Mouse (Mus musculus) CH12.LX (cell line): ENCODE data around the gene Psmc5.

Experiments
- CTCF ChIP-seq, 2 experiments: IDR thresholded peaks in 1 of 2; conservative IDR thresholded peaks in 1 of 2; 2 replicates each; pipeline ENCODE4 v1.5.1; 2011 to 2012; ENCODE audit warnings: low read depth in 2 of 2, low read length in 2 of 2, improper control_type of control experiment in 1 of 2, inconsistent platforms in 1 of 2, mild to moderate bottlenecking in 1 of 2, moderate library complexity in 1 of 2
- HCFC1 ChIP-seq: IDR thresholded peaks from 2 replicates; pipeline ENCODE4 v1.6.1; 2012; ENCODE audit warnings: low read depth, mild to moderate bottlenecking, inconsistent platforms, low read length, improper control_type of control experiment
- KAT2A ChIP-seq: IDR thresholded peaks from 2 replicates; pipeline ENCODE4 v1.6.1; 2012; ENCODE audit warnings: low read length, improper control_type of control experiment, inconsistent platforms; ENCODE audit not compliant: insufficient replicate concordance
- MAX ChIP-seq: IDR thresholded peaks from 2 replicates; pipeline ENCODE4 v1.6.1; 2011; ENCODE audit warnings: low read length, improper control_type of control experiment
- NRF1 ChIP-seq: IDR thresholded peaks from 2 replicates; pipeline ENCODE4 v1.6.1; 2014; ENCODE audit warnings: low read depth, mild to moderate bottlenecking, inconsistent platforms, low read length, improper control_type of control experiment, moderate library complexity
- SMC3 ChIP-seq: IDR thresholded peaks from 2 replicates; pipeline ENCODE4 v1.6.1; 2011; ENCODE audit warnings: low read depth, low read length, improper control_type of control experiment
- USF1 ChIP-seq: IDR thresholded peaks from 2 replicates; pipeline ENCODE4 v1.6.1; 2014; ENCODE audit warnings: low read depth, mild to moderate bottlenecking, inconsistent platforms, low read length, improper control_type of control experiment

DNA sequence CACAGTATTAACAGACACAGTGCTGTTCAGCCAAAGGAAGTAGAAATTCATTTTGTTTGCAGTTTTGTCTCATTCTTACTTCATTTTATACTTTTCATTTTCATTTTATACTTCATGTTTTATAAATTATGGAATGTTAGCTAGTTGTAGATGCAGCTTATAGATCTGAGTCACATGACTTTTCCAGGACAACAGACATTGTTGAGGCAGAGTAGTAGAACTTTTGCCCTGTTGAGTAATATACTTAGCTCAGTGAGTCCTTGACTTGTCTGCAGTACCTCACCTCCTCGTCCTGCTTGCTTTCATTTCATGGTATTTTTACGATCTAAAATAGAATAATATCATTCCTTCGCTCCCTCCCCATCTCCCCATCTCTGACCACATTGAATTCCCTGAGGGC lies 35.4 kb upstream of the Psmc5 start:
- TF ChIP-seq USF1, result no peak
- no peak for TF ChIP-seq CTCF (conservative IDR thresholded peaks at IDR 0.05 in 1 of 2, IDR thresholded peaks at IDR 0.05 in 1 of 2; ENCODE audit: low read depth in 2 of 2, low read length in 2 of 2)
- no peak for TF ChIP-seq SMC3
- no peak for TF ChIP-seq NRF1
- TF ChIP-seq HCFC1, result no peak
- no peak for TF ChIP-seq KAT2A
- no peak for TF ChIP-seq MAX
